Mouse (Mus musculus) embryo, embryonic 9.5 days (tissue): ENCODE data around the gene Axin2.

Experiments used
- DNase-seq: peaks from one replicate; pipeline ENCODE4 v3.0.0-alpha.2; 2017; ENCODE audit errors: extremely low spot score

Axin2 gene

GRCm38 (mm10) chr11:108902303-108902702 is 17.8 kb upstream of the Axin2 start:
- DNase-seq: no peak

GRCm38 (mm10) chr11:108906590-108907254 is 13.4 kb upstream of the Axin2 start:
- DNase-seq: no peak

GRCm38 (mm10) chr11:108909396-108910195 is 10.6 kb upstream of the Axin2 start:
- DNase-seq: peak; percentile 47

GRCm38 (mm10) chr11:108910328-108910886 is 9.7 kb upstream of the Axin2 start:
- DNase-seq: no peak

- DNase-seq: no peak
These were observed 9.2 kb upstream of the Axin2 start for GRCm38 (mm10) chr11:108910903-108911302.

GRCm38 (mm10) chr11:108912174-108912573 is 8.0 kb upstream of the Axin2 start:
- no peak for DNase-seq

- peak; percentile 56 for DNase-seq
These were observed 2.5 kb upstream of the Axin2 start for GRCm38 (mm10) chr11:108917422-108918324.

GRCm38 (mm10) chr11:108920636-108921505 is 722 bp downstream of the Axin2 start:
- DNase-seq: peak; percentile 88

GRCm38 (mm10) chr11:108921506-108922455 is 1.6 kb downstream of the Axin2 start:
- no peak for DNase-seq

- DNase-seq: peak; percentile 65
These were observed 2.5 kb downstream of the Axin2 start for GRCm38 (mm10) chr11:108922511-108923187.

GRCm38 (mm10) chr11:108923188-108923575 is 3.0 kb downstream of the Axin2 start:
- DNase-seq: no peak

GRCm38 (mm10) chr11:108923781-108924180 is 3.6 kb downstream of the Axin2 start:
- no peak for DNase-seq

- DNase-seq: no peak
These were observed 4.2 kb downstream of the Axin2 start for GRCm38 (mm10) chr11:108924346-108924745.

- DNase-seq: peak; percentile 87
These were observed 5.1 kb downstream of the Axin2 start for GRCm38 (mm10) chr11:108925202-108925601.

GRCm38 (mm10) chr11:108925826-108926225 is 5.7 kb downstream of the Axin2 start:
- DNase-seq: no peak

- no peak for DNase-seq
These were observed 6.4 kb downstream of the Axin2 start for GRCm38 (mm10) chr11:108926345-108927092.

GRCm38 (mm10) chr11:108927093-108927444 is 6.9 kb downstream of the Axin2 start:
- no peak for DNase-seq

GRCm38 (mm10) chr11:108928096-108928495 is 7.9 kb downstream of the Axin2 start:
- DNase-seq: no peak
